Mouse (Mus musculus) gastrocnemius, postnatal 4 days (tissue): ENCODE results near the gene Nuf2. TPM values are rescaled to one million over a fixed set of nuclear protein-coding genes. Genes with fewer than 3 reads are reported as not detected.
A peak's percentile ranks its signal among the peaks of the same experiment; 100 is the strongest.
"Not testable (repeated sequence)": the region's sequence is repeated elsewhere in the genome, so short reads cannot be mapped to it uniquely, and the experiment has no call there.

Experiments used
- DNase-seq, 2 experiments: peaks; one replicate each; pipeline ENCODE4 v3.0.0; 2021 to 2022; ENCODE audit warnings: low spot score in 2 of 2, mixed read lengths in 2 of 2
- long read RNA-seq, 2 experiments: library from polyadenylated mRNA; stranded (forward); transcript quantifications; one replicate each; pipeline ENCODE4 v2.0.0; 2021
- total RNA-seq, 2 experiments: library from RNA; stranded (reverse); gene quantifications; 2 replicates each; pipeline ENCODE4 v1.2.3; 2021

Nuf2 gene
- total RNA-seq, result 10 to 100 TPM; 15.4 to 17.9 TPM
- long read RNA-seq, experiment 1, transcript Nuf2-201 (15 exons, 2,068 nt), result major isoform, 12 of 17 reads
- long read RNA-seq, experiment 1, partial matches to known transcripts, result 1 of 17 reads
- long read RNA-seq, experiment 1, other reads (novel, unspliced or antisense), result 1 of 17 reads
- long read RNA-seq, experiment 2, transcript Nuf2-201 (15 exons, 2,068 nt), result major isoform, 10 of 22 reads
- long read RNA-seq, experiment 2, transcript Nuf2-202 (14 exons, 2,405 nt), result minor isoform, 9 of 22 reads
- long read RNA-seq, experiment 2, partial matches to known transcripts, result 1 of 22 reads
- long read RNA-seq, experiment 2, other reads (novel, unspliced or antisense), result 2 of 22 reads

GRCm38 (mm10) chr1:169530876-169531701 is at the start of gene Nuf2:
Gene Nuf2 (minus strand): TSS chr1:169531464.
- DNase-seq, result peak; percentile 92 to 97

GRCm38 (mm10) chr1:169579572-169579971 is 48.3 kb upstream of the Nuf2 start:
- DNase-seq, result no peak

- DNase-seq, result no peak
Observed at GRCm38 (mm10) chr1:169574136-169574535, 42.9 kb upstream of the Nuf2 start.

- DNase-seq, result no peak
Observed at GRCm38 (mm10) chr1:169555621-169556020, 24.4 kb upstream of the Nuf2 start.

GRCm38 (mm10) chr1:169555019-169555418 is 23.8 kb upstream of the Nuf2 start:
- DNase-seq, result no peak

- DNase-seq, result no peak
Observed at GRCm38 (mm10) chr1:169553446-169553845, 22.2 kb upstream of the Nuf2 start.

GRCm38 (mm10) chr1:169540415-169540814 is 9.2 kb upstream of the Nuf2 start:
- DNase-seq, result no peak

GRCm38 (mm10) chr1:169531702-169532535 is 655 bp upstream of the Nuf2 start:
- DNase-seq, result peak in 1 of 2 experiments; percentile 46

GRCm38 (mm10) chr1:169529996-169530518 is 1.2 kb downstream of the Nuf2 start:
- no peak for DNase-seq

GRCm38 (mm10) chr1:169526006-169526680 is 5.1 kb downstream of the Nuf2 start:
- no peak for DNase-seq

GRCm38 (mm10) chr1:169519337-169519736 is 11.9 kb downstream of the Nuf2 start:
- no peak for DNase-seq

- not testable (repeated sequence) for DNase-seq
Observed at GRCm38 (mm10) chr1:169517899-169518517, 13.3 kb downstream of the Nuf2 start.

- no peak for DNase-seq
Observed at GRCm38 (mm10) chr1:169517376-169517892, 13.8 kb downstream of the Nuf2 start.

- DNase-seq, result no peak
Observed at GRCm38 (mm10) chr1:169506354-169506753, 24.9 kb downstream of the Nuf2 start.

GRCm38 (mm10) chr1:169502876-169503275 is 28.4 kb downstream of the Nuf2 start:
- DNase-seq, result no peak

GRCm38 (mm10) chr1:169495621-169496020 is 35.6 kb downstream of the Nuf2 start:
- DNase-seq, result peak in 1 of 2 experiments; percentile 32

- DNase-seq, result no peak
Observed at GRCm38 (mm10) chr1:169491561-169491960, 39.7 kb downstream of the Nuf2 start.

- no peak for DNase-seq
Observed at GRCm38 (mm10) chr1:169485408-169485885, 45.8 kb downstream of the Nuf2 start.

GRCm38 (mm10) chr1:169484565-169484964 is 46.7 kb downstream of the Nuf2 start:
- DNase-seq, result no peak
